Mouse (Mus musculus): ENCODE results near the gene Jaml. TPM values are rescaled to one million over a fixed set of nuclear protein-coding genes. Genes with fewer than 3 reads are reported as not detected.

The Jaml gene
- polyA plus RNA-seq, 1 experiment, result 0.52 TPM

GRCm38 (mm10) chr9:45066735-45067134 lies 12.2 kb upstream of the Jaml start:
- Histone ChIP-seq H3K27ac (ENCODE audit: insufficient read depth, low read length) (no peak overlapping the region), H3K4me1 (ENCODE audit: control insufficient read depth, insufficient read depth, low read length) (no peaks in the 10 kb centered on the region), H3K4me3 (ENCODE audit: insufficient read depth, low read length) (no peak overlapping the region)
- TF ChIP-seq POLR2A (IDR thresholded peaks at IDR 0.05; ENCODE audit: extremely low read depth, insufficient read depth, low read length) (no peak), CTCF (IDR thresholded peaks at IDR 0.05; ENCODE audit: extremely low read depth, insufficient read depth, low read length) (no peak)

- Histone ChIP-seq H3K4me3 (ENCODE audit: insufficient read depth, low read length) (no peak overlapping the region), H3K27ac (ENCODE audit: insufficient read depth, low read length) (no peak overlapping the region), H3K4me1 (ENCODE audit: control insufficient read depth, insufficient read depth, low read length) (no peaks in the 10 kb centered on the region)
- TF ChIP-seq POLR2A (IDR thresholded peaks at IDR 0.05; ENCODE audit: extremely low read depth, insufficient read depth, low read length) (no peak), CTCF (IDR thresholded peaks at IDR 0.05; ENCODE audit: extremely low read depth, insufficient read depth, low read length) (no peak)
Observed at GRCm38 (mm10) chr9:45071800-45072199, 7.2 kb upstream of the Jaml start.

DNA sequence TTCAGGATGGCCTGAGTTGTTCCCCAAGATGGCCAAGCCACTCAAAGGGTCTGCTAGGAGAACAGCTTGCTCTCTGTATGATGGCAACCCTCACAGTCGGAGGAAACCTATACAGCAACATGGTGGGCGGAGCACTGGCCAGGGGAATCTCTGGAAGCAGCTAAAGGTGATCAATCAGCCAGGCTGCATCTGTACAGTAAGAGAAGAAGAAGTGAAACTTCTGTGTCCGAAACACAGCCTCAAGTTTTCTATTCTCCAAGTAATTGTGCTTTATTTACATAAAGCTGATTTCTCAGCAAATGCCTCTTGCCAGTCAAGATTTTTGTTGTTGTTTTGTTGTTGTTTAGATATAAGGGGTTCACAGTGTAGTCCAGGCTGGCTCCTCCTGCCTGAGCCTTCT lies 1.1 kb upstream of the Jaml start:
- no peak overlapping the region for H3K4me3 ChIP-seq (ENCODE audit: insufficient read depth, low read length)
- no peaks in the 10 kb centered on the region for H3K4me1 ChIP-seq (ENCODE audit: control insufficient read depth, insufficient read depth, low read length)
- no peak overlapping the region for H3K27ac ChIP-seq (ENCODE audit: insufficient read depth, low read length)
- TF ChIP-seq POLR2A (IDR thresholded peaks at IDR 0.05; ENCODE audit: extremely low read depth, insufficient read depth, low read length), result no peak

GRCm38 (mm10) chr9:45083132-45083531 lies 4.1 kb downstream of the Jaml start:
- H3K4me1 ChIP-seq (ENCODE audit: control insufficient read depth, insufficient read depth, low read length), result no peaks in the 10 kb centered on the region
- no peak overlapping the region for H3K27ac ChIP-seq (ENCODE audit: insufficient read depth, low read length)
- no peak for TF ChIP-seq CTCF (IDR thresholded peaks at IDR 0.05; ENCODE audit: extremely low read depth, insufficient read depth, low read length)
- TF ChIP-seq POLR2A (IDR thresholded peaks at IDR 0.05; ENCODE audit: extremely low read depth, insufficient read depth, low read length), result no peak
- H3K4me3 ChIP-seq (ENCODE audit: insufficient read depth, low read length), result no peak overlapping the region

GRCm38 (mm10) chr9:45084556-45084955 lies 5.6 kb downstream of the Jaml start:
- no peak for TF ChIP-seq POLR2A (IDR thresholded peaks at IDR 0.05; ENCODE audit: extremely low read depth, insufficient read depth, low read length)
- no peak for TF ChIP-seq CTCF (IDR thresholded peaks at IDR 0.05; ENCODE audit: extremely low read depth, insufficient read depth, low read length)
- H3K27ac ChIP-seq (ENCODE audit: insufficient read depth, low read length), result no peak overlapping the region
- no peak overlapping the region for H3K4me3 ChIP-seq (ENCODE audit: insufficient read depth, low read length)
- no peaks in the 10 kb centered on the region for H3K4me1 ChIP-seq (ENCODE audit: control insufficient read depth, insufficient read depth, low read length)

- no peaks in the 10 kb centered on the region for H3K4me1 ChIP-seq (ENCODE audit: control insufficient read depth, insufficient read depth, low read length)
- no peak overlapping the region for H3K4me3 ChIP-seq (ENCODE audit: insufficient read depth, low read length)
- no peak for TF ChIP-seq CTCF (IDR thresholded peaks at IDR 0.05; ENCODE audit: extremely low read depth, insufficient read depth, low read length)
- no peak for TF ChIP-seq POLR2A (IDR thresholded peaks at IDR 0.05; ENCODE audit: extremely low read depth, insufficient read depth, low read length)
- H3K27ac ChIP-seq (ENCODE audit: insufficient read depth, low read length), result no peak overlapping the region
Observed at GRCm38 (mm10) chr9:45085741-45086690, 7.0 kb downstream of the Jaml start.

DNA sequence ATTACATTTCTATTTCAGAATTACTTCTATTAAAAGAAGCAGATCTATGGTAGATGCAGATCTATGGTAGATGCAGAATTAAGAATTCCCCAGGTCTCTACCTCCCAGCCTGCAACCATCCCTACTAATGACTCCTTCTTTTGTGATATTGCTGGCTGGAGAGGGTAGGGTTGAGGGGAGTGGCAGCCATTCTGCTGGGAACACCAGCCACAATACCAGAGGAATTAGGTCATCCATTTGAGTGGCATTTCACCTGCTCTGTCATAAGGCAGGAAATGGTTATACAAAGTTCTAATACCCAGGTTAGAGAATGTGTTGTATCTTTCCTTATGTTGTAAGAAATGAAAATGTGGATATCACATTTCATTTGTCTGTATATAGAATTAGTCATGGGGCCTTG lies 9.1 kb downstream of the Jaml start:
- H3K4me3 ChIP-seq (ENCODE audit: insufficient read depth, low read length), result no peak overlapping the region
- no peak overlapping the region for H3K27ac ChIP-seq (ENCODE audit: insufficient read depth, low read length)
- TF ChIP-seq POLR2A (IDR thresholded peaks at IDR 0.05; ENCODE audit: extremely low read depth, insufficient read depth, low read length) (no peak), CTCF (IDR thresholded peaks at IDR 0.05; ENCODE audit: extremely low read depth, insufficient read depth, low read length) (no peak)
- no peaks in the 10 kb centered on the region for H3K4me1 ChIP-seq (ENCODE audit: control insufficient read depth, insufficient read depth, low read length)

DNA sequence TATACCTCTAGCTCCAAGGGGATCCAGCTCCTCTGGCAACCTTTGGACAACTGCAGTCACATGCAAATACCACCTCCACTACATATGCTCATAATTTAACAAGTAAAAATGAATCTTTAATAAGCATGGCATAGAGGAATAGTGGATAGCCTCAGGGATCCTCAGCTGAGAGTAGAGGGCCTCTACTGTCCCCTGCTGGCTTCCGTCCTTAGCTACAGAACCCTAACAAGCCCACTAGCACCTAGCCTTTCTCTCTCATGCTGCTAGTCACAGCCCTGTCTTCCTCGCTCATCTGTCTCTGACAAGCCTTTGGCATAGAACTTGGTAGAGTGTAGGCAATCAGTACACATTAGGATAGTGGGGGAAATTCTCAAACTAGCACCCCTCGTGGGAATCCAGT lies 11.8 kb downstream of the Jaml start:
- no peak for TF ChIP-seq CTCF (IDR thresholded peaks at IDR 0.05; ENCODE audit: extremely low read depth, insufficient read depth, low read length)
- TF ChIP-seq POLR2A (IDR thresholded peaks at IDR 0.05; ENCODE audit: extremely low read depth, insufficient read depth, low read length), result no peak
- no peak overlapping the region for H3K27ac ChIP-seq (ENCODE audit: insufficient read depth, low read length)

DNA sequence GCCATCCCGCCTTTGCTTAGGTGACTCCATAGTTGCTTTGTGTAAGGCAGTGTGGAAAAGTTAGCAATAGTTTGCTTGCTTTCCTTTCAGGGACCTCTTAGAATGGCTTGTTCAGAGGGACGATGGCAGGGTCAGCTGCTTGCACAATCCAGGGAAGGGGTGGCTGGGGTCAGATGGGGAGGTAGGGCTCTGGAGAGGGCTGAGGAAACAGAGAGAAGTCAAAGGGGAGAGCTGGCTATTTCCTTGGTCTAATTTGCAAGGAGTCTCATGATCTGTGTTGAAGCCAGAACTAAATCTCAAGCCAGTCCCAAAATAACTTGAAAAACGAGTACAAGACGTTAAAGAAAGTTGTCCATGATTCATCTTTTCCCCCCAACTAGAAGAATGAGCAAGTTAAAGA lies 13.7 kb downstream of the Jaml start:
- TF ChIP-seq POLR2A (IDR thresholded peaks at IDR 0.05; ENCODE audit: extremely low read depth, insufficient read depth, low read length), result no peak
- TF ChIP-seq CTCF (IDR thresholded peaks at IDR 0.05; ENCODE audit: extremely low read depth, insufficient read depth, low read length), result no peak
- Histone ChIP-seq H3K27ac (ENCODE audit: insufficient read depth, low read length) (no peak overlapping the region), H3K4me3 (ENCODE audit: insufficient read depth, low read length) (no peak overlapping the region), H3K4me1 (ENCODE audit: control insufficient read depth, insufficient read depth, low read length) (no peaks in the 10 kb centered on the region)

More for the DNA sequence above, 11.8 kb downstream of the Jaml start:
- Histone ChIP-seq H3K4me3 (ENCODE audit: insufficient read depth, low read length) (no peak overlapping the region), H3K4me1 (ENCODE audit: control insufficient read depth, insufficient read depth, low read length) (no peaks in the 10 kb centered on the region)

All from cortical plate, adult 2 months (tissue).